Mouse (Mus musculus) erythroblast, embryonic 14.5 days (primary cell): ENCODE data around the gene Olfr153. TPM values are rescaled to one million over a fixed set of nuclear protein-coding genes. Genes with fewer than 3 reads are reported as not detected.
"Not testable (repeated sequence)": the region's sequence is repeated elsewhere in the genome, so short reads cannot be mapped to it uniquely, and the experiment has no call there.

Source experiments
- H3K27me3 ChIP-seq: 2 replicates; pipeline ENCODE4 v1.6.1; 2012; ENCODE audit warnings: inconsistent platforms; ENCODE audit not compliant: control insufficient read depth
- H3K36me3 ChIP-seq: 2 replicates; pipeline ENCODE4 v1.6.1; 2012; ENCODE audit warnings: mild to moderate bottlenecking, inconsistent platforms; ENCODE audit not compliant: control insufficient read depth
- H3K4me1 ChIP-seq: 2 replicates; pipeline ENCODE4 v1.6.1; 2012; ENCODE audit warnings: inconsistent platforms; ENCODE audit not compliant: control insufficient read depth
- H3K4me3 ChIP-seq: replicated peaks from 2 replicates; pipeline ENCODE3; 2012; ENCODE audit warnings: moderate library complexity, mild to moderate bottlenecking, inconsistent platforms
- H3K9me3 ChIP-seq: 2 replicates; pipeline ENCODE4 v1.6.1; 2012; ENCODE audit warnings: low read length, inconsistent platforms, mixed read lengths; ENCODE audit not compliant: control insufficient read depth
- GATA1 ChIP-seq: IDR thresholded peaks from 2 replicates; pipeline ENCODE4 v1.6.1; 2012; ENCODE audit warnings: low read length, inconsistent platforms, mixed read lengths
- TAL1 ChIP-seq: IDR thresholded peaks from 3 replicates; pipeline ENCODE4 v1.6.1; 2012; ENCODE audit warnings: low read length, inconsistent platforms, mixed read lengths
- polyA plus RNA-seq: library from polyadenylated mRNA; stranded (reverse); fragments of >175 nt; gene quantifications from 2 replicates; pipeline ENCODE4 v1.2.3, GENCODE M21; 2012

Gene Olfr153
- not detected in 2 replicates for polyA plus RNA-seq

DNA sequence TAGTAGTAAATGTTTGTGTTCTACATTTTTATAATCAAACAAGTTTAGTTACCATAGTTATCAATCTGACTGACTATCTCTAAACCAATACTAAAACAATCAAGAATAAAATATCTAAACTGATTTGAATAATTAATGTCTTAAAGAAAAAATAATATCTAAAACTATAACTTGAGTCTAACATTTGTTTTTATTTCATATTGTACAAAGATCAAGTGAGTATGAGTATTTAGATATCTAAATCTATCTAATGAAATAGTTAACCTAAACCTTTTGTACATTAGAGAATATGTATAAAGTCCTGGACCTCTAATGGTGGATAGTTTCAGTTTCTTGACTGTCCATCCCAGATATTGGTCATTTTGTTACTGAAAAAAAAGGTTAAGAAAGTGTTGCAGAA is at the start of gene Olfr153:
Gene Olfr153, plus strand, starts transcription at position 301 of the 400 bp plus-strand sequence.
- H3K4me3 ChIP-seq: no peak within 1 kb of the TSS
- H3K4me1 ChIP-seq: no peaks in the 10 kb centered on the region
- H3K9me3 ChIP-seq: peaks cover 2% of the 10 kb centered on the region; the same call in 1 of the 2 replicates
- H3K27me3 ChIP-seq: no peaks in the 10 kb centered on the region
- no peaks in the 10 kb centered on the region for H3K36me3 ChIP-seq
- TF ChIP-seq TAL1: no peak
- no peak for TF ChIP-seq GATA1

- Histone ChIP-seq H3K4me3 (no peak overlapping the region), H3K9me3 (peaks cover 12% of the 10 kb centered on the region), H3K27me3 (no peaks in the 10 kb centered on the region), H3K36me3 (no peaks in the 10 kb centered on the region), H3K4me1 (no peaks in the 10 kb centered on the region)
- TF ChIP-seq GATA1 (no peak), TAL1 (no peak)
These were observed 49.3 kb upstream of the Olfr153 start for GRCm38 (mm10) chr2:87482276-87482675.

GRCm38 (mm10) chr2:87496993-87497392 is 34.6 kb upstream of the Olfr153 start, which contains the start of gene Pramel7:
TSS of gene Pramel7 (minus strand) at chr2:87497093.
- not testable (repeated sequence) for H3K36me3 ChIP-seq, H3K9me3 ChIP-seq, H3K4me3 ChIP-seq, H3K27me3 ChIP-seq, H3K4me1 ChIP-seq

- Histone ChIP-seq H3K4me1 (no peaks in the 10 kb centered on the region), H3K27me3 (no peaks in the 10 kb centered on the region), H3K36me3 (no peaks in the 10 kb centered on the region), H3K4me3 (no peak within 1 kb of the TSS), H3K9me3 (peaks cover 17% of the 10 kb centered on the region)
- TF ChIP-seq TAL1 (no peak), GATA1 (no peak)
These were observed 25.3 kb upstream of the Olfr153 start, which contains the start of gene Pramel6 for GRCm38 (mm10) chr2:87506265-87506664. TSS of gene Pramel6 (plus strand) at chr2:87506565.

GRCm38 (mm10) chr2:87515046-87515445 is 16.6 kb upstream of the Olfr153 start:
- H3K4me1 ChIP-seq: no peaks in the 10 kb centered on the region
- H3K9me3 ChIP-seq: peaks cover 17% of the 10 kb centered on the region
- no peaks in the 10 kb centered on the region for H3K27me3 ChIP-seq
- no peak overlapping the region for H3K4me3 ChIP-seq
- no peak for TF ChIP-seq GATA1
- TF ChIP-seq TAL1: no peak
- no peaks in the 10 kb centered on the region for H3K36me3 ChIP-seq

DNA sequence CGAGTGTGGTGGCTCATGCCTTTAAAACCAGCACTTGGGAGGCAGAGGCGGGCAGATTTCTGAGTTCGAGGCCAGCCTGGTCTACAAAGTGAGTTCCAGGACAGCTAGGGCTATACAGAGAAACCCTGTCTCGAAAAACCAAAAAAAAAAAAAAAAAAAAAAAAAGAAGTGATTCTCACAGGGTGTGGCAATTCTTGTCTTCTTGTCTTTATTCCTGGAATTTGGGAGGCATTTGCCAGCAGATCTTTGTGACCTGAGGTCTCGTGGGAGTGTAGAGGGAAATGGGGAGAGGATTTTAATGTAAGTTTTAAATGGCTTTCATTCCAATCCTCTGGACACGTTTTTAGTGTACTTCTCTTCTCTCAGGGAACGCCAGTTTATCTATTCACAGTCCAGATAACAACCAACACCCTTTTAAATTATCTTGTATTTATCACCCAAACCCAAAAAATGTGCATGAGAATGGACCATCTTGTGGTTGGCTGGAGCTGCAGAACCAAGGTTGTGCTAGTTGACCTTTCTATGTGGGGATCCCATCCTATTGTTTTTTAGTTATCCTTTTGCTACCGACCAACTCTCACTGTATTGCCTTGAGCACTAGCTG is 16.0 kb upstream of the Olfr153 start:
- TF ChIP-seq TAL1 (no peak), GATA1 (no peak)
- H3K27me3 ChIP-seq: no peaks in the 10 kb centered on the region

GRCm38 (mm10) chr2:87516581-87516980 is 15.0 kb upstream of the Olfr153 start:
- Histone ChIP-seq H3K27me3 (no peaks in the 10 kb centered on the region), H3K4me3 (no peak overlapping the region), H3K9me3 (peaks cover 22% of the 10 kb centered on the region), H3K4me1 (no peaks in the 10 kb centered on the region), H3K36me3 (no peaks in the 10 kb centered on the region)
- TF ChIP-seq TAL1 (no peak), GATA1 (no peak)

More for the DNA sequence above, 16.0 kb upstream of the Olfr153 start:
- H3K4me3 ChIP-seq: no peak overlapping the region
- H3K9me3 ChIP-seq: peaks cover 19% of the 10 kb centered on the region
- H3K4me1 ChIP-seq: no peaks in the 10 kb centered on the region
- no peaks in the 10 kb centered on the region for H3K36me3 ChIP-seq

GRCm38 (mm10) chr2:87520651-87521050 is 10.9 kb upstream of the Olfr153 start:
- TF ChIP-seq TAL1: no peak
- H3K27me3 ChIP-seq: no peaks in the 10 kb centered on the region
- H3K4me3 ChIP-seq: no peak overlapping the region
- no peaks in the 10 kb centered on the region for H3K4me1 ChIP-seq
- peaks cover 22% of the 10 kb centered on the region for H3K9me3 ChIP-seq
- H3K36me3 ChIP-seq: no peaks in the 10 kb centered on the region

DNA sequence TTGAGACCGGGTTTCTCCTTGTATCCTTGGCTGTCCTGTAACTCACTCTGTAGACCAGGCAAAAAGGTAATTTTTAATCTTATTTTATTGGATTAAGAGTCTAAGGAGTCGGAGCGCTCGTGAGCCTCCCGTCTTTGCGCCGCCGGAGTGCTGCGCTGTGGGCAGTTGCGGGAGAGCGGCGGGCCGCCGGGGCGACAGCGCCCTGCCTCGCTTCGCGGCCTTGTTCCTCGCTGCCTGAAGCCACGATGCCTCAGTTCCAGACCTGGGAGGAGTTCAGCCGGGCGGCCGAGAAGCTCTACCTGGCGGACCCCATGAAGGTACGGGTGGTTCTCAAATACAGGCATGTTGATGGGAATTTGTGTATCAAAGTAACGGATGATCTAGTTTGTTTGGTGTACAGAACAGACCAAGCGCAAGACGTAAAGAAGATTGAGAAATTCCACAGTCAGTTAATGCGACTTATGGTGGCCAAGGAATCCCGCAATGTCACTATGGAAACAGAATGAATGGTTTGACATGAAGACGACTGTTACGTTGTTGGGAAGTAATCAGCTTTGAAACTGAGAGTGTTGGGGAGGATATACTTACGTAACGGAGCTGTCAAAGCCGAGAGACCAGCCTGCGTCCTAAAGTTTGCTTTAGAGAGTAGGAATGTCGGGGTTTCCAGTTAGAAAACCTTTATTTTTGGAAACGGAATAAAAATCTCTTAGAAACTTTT is 5.5 kb upstream of the Olfr153 start:
- H3K9me3 ChIP-seq, H3K4me1 ChIP-seq, H3K27me3 ChIP-seq, H3K36me3 ChIP-seq, H3K4me3 ChIP-seq: not testable (repeated sequence)
